Mouse (Mus musculus): ENCODE measurements at regions not wholly inside any gene's neighbourhood (a gene's known extent, or its start where the extent isn't known, plus 50 kb on each side); places are given as distances from the start of the nearest gene placed in this dataset.
A peak's percentile ranks its signal among the peaks of the same experiment; 100 is the strongest.

DNA sequence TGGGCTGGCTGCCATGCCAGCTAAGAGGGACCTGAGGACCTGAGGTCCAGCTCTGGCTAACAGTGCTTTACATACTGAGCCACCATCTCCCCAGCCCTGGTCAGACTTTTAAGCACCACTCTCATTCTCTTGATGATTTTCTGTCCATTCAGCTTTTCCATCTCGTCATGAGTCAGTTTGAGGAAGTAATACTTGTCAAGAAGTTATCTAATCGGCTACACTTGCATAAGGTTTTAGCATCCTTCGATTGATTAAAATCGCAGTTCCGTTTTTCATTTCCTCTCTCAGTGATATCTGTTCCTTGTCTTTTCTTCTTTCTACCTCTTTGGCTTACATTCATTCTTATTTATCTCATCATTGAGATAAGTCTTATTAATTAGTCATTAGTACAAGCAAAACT lies 207.4 kb upstream of the Hs6st1 start:
- Histone ChIP-seq H3K4me1 (ENCODE audit: control insufficient read depth, insufficient read depth, low read length) (0 out of 2 replicates have a peak, but pooled peaks cover 7% of the 10 kb centered on the region), H3K36me3 (ENCODE audit: control insufficient read depth, insufficient read depth, low read length) (no peaks in the 10 kb centered on the region), H3K27ac (ENCODE audit: insufficient read depth, low read depth, low read length) (no peak overlapping the region), H3K4me3 (ENCODE audit: insufficient read depth, low read depth, low read length) (no peak overlapping the region), H3K27me3 (replicated peaks; ENCODE audit: control insufficient read depth, insufficient read depth, low read length) (no peaks in the 10 kb centered on the region)
- DNase-seq: no peak
- WGBS: 84% methylated on average over 5 of the region's 5 CpGs
- no peak for TF ChIP-seq POLR2A (IDR thresholded peaks at IDR 0.05; ENCODE audit: low read depth, low read length)

DNA sequence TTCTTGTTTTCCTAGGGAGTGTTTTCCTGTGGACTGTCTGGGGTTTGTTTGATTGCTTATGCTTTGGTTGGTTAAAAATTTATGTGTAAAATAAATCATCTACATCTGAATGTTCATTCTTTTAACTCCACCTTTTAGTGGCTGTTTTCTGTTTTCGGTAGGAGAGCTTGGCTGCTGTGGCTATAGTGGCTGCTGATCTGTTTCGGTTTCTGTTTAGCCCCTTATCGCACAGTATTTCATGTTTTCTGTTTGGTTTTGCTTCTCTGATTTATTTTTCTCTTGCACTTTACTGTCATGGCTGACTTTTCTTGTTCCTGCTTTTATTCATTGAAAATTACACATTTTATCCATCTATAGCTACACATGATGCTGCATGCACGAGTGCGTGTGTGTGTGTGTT lies 206.0 kb upstream of the Hs6st1 start:
- no peak for TF ChIP-seq CTCF (conservative IDR thresholded peaks at IDR 0.05; ENCODE audit: insufficient read depth, insufficient read length, low read depth, low read length)
- TF ChIP-seq POLR2A (IDR thresholded peaks at IDR 0.05; ENCODE audit: low read depth, low read length): no peak
- 63% methylated on average over 5 of the region's 5 CpGs for WGBS
- H3K36me3 ChIP-seq (ENCODE audit: control insufficient read depth, insufficient read depth, low read length): no peaks in the 10 kb centered on the region
- peak; percentile 8 for DNase-seq
- 0 out of 2 replicates have a peak, but pooled peaks cover 7% of the 10 kb centered on the region for H3K4me1 ChIP-seq (ENCODE audit: control insufficient read depth, insufficient read depth, low read length)
- no peak overlapping the region for H3K27ac ChIP-seq (ENCODE audit: insufficient read depth, low read depth, low read length)
- no peak overlapping the region for H3K4me3 ChIP-seq (ENCODE audit: insufficient read depth, low read depth, low read length)
- no peaks in the 10 kb centered on the region for H3K27me3 ChIP-seq (replicated peaks; ENCODE audit: control insufficient read depth, insufficient read depth, low read length)

DNA sequence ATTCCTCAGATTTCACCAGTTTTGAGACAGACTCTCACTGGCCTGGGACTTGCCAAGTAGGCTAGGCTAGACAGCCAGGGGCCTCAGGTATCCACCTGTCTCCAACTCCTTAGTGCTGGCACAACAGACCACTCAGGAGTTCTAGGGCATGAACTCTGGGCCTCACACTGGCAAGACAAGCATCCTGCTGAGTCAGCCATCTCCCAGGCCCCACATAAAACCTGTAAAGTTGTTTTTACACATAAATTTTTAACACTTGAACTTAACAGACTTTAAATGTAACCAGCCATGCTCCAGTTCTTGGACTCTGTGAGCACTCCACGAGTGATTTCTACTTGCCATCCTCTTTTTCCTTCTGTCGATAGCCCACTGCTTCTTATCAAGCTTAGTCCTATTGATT lies 205.5 kb upstream of the Hs6st1 start:
- H3K27me3 ChIP-seq (replicated peaks; ENCODE audit: control insufficient read depth, insufficient read depth, low read length): no peaks in the 10 kb centered on the region
- H3K4me1 ChIP-seq (ENCODE audit: control insufficient read depth, insufficient read depth, low read length): 0 out of 2 replicates have a peak, but pooled peaks cover 7% of the 10 kb centered on the region
- whole genome bisulfite sequencing: 58% methylated on average over 2 of the region's 2 CpGs
- no peaks in the 10 kb centered on the region for H3K36me3 ChIP-seq (ENCODE audit: control insufficient read depth, insufficient read depth, low read length)
- H3K27ac ChIP-seq (ENCODE audit: insufficient read depth, low read depth, low read length): no peak overlapping the region
- no peak for DNase-seq
- no peak overlapping the region for H3K4me3 ChIP-seq (ENCODE audit: insufficient read depth, low read depth, low read length)
- TF ChIP-seq POLR2A (IDR thresholded peaks at IDR 0.05; ENCODE audit: low read depth, low read length) (no peak), CTCF (conservative IDR thresholded peaks at IDR 0.05; ENCODE audit: insufficient read depth, insufficient read length, low read depth, low read length) (no peak)

- H3K36me3 ChIP-seq (ENCODE audit: control insufficient read depth, insufficient read depth, low read length): no peaks in the 10 kb centered on the region
- no peaks in the 10 kb centered on the region for H3K27me3 ChIP-seq (replicated peaks; ENCODE audit: control insufficient read depth, insufficient read depth, low read length)
- H3K27ac ChIP-seq (ENCODE audit: insufficient read depth, low read depth, low read length): no peak overlapping the region
- TF ChIP-seq CTCF (conservative IDR thresholded peaks at IDR 0.05; ENCODE audit: insufficient read depth, insufficient read length, low read depth, low read length) (no peak), POLR2A (IDR thresholded peaks at IDR 0.05; ENCODE audit: low read depth, low read length) (no peak)
- no peak overlapping the region for H3K4me3 ChIP-seq (ENCODE audit: insufficient read depth, low read depth, low read length)
- H3K4me1 ChIP-seq (ENCODE audit: control insufficient read depth, insufficient read depth, low read length): 0 out of 2 replicates have a peak, but pooled peaks cover 3% of the 10 kb centered on the region
- DNase-seq: no peak
- 92% methylated on average over 9 of the region's 9 CpGs for WGBS
Observed at GRCm38 (mm10) chr1:35864246-35864645, 204.0 kb upstream of the Hs6st1 start.

DNA sequence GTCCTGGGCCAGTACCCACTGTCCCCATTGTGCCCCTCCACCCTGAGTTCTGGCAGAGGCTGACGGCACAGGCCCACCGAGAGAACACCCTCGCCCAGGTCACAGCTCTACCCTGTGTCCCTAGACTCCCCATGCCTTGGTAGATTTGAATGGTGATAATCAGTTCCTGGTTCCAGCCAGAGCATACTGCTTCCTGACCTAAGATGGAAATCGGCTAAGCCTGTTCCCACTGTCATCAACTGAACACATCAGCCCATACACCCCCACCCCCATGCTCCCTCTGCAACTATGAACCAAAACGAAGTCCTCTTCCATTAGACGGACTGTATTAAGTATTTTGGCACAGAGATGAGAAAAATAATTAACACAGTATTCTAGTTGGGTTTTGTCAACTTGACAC lies 202.9 kb upstream of the Hs6st1 start:
- 71% methylated on average over 6 of the region's 6 CpGs for WGBS
- DNase-seq: no peak
- Histone ChIP-seq H3K4me1 (ENCODE audit: control insufficient read depth, insufficient read depth, low read length) (0 out of 2 replicates have a peak, but pooled peaks cover 5% of the 10 kb centered on the region), H3K36me3 (ENCODE audit: control insufficient read depth, insufficient read depth, low read length) (no peaks in the 10 kb centered on the region), H3K27ac (ENCODE audit: insufficient read depth, low read depth, low read length) (no peak overlapping the region), H3K27me3 (replicated peaks; ENCODE audit: control insufficient read depth, insufficient read depth, low read length) (no peaks in the 10 kb centered on the region), H3K4me3 (ENCODE audit: insufficient read depth, low read depth, low read length) (no peak overlapping the region)
- no peak for TF ChIP-seq CTCF (conservative IDR thresholded peaks at IDR 0.05; ENCODE audit: insufficient read depth, insufficient read length, low read depth, low read length)
- no peak for TF ChIP-seq POLR2A (IDR thresholded peaks at IDR 0.05; ENCODE audit: low read depth, low read length)

DNA sequence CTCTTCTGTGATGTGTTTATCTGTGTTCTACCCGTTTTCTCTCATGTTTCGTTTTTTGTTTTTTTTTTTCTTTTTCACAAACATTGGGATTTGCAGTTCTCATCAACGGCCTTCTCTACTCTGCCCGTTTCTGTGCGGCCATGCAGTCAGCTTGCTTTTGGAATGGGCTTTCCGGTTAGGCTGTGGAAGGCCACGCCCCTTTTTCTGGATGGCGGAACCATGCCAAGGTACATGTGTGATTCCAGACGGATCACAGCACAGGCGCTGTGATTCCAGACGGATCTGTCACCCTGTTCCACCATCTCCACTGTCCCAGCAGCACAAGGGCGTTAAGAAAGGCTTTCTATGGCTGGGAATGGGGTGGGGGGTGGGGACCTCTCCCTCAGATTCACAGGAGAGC lies 201.6 kb upstream of the Hs6st1 start:
- Histone ChIP-seq H3K4me1 (ENCODE audit: control insufficient read depth, insufficient read depth, low read length) (0 out of 2 replicates have a peak, but pooled peaks cover 5% of the 10 kb centered on the region), H3K27me3 (replicated peaks; ENCODE audit: control insufficient read depth, insufficient read depth, low read length) (no peaks in the 10 kb centered on the region), H3K4me3 (ENCODE audit: insufficient read depth, low read depth, low read length) (no peak overlapping the region), H3K27ac (ENCODE audit: insufficient read depth, low read depth, low read length) (no peak overlapping the region), H3K36me3 (ENCODE audit: control insufficient read depth, insufficient read depth, low read length) (no peaks in the 10 kb centered on the region)
- TF ChIP-seq POLR2A (IDR thresholded peaks at IDR 0.05; ENCODE audit: low read depth, low read length): no peak
- TF ChIP-seq CTCF (conservative IDR thresholded peaks at IDR 0.05; ENCODE audit: insufficient read depth, insufficient read length, low read depth, low read length): no peak
- 79% methylated on average over 12 of the region's 12 CpGs for WGBS
- DNase-seq: no peak

GRCm38 (mm10) chr1:35869381-35870143 lies 198.6 kb upstream of the Hs6st1 start:
- Histone ChIP-seq H3K27ac (ENCODE audit: insufficient read depth, low read depth, low read length) (no peak overlapping the region), H3K4me1 (ENCODE audit: control insufficient read depth, insufficient read depth, low read length) (0 out of 2 replicates have a peak, but pooled peaks cover 3% of the 10 kb centered on the region), H3K4me3 (ENCODE audit: insufficient read depth, low read depth, low read length) (no peak overlapping the region), H3K27me3 (replicated peaks; ENCODE audit: control insufficient read depth, insufficient read depth, low read length) (no peaks in the 10 kb centered on the region), H3K36me3 (ENCODE audit: control insufficient read depth, insufficient read depth, low read length) (no peaks in the 10 kb centered on the region)
- 62% methylated on average over 17 of the region's 17 CpGs for WGBS
- TF ChIP-seq POLR2A (IDR thresholded peaks at IDR 0.05; ENCODE audit: low read depth, low read length) (no peak), CTCF (conservative IDR thresholded peaks at IDR 0.05; ENCODE audit: insufficient read depth, insufficient read length, low read depth, low read length) (no peak)
- peak; percentile 61 for DNase-seq

Data from kidney, adult 2 months (tissue).